Mouse (Mus musculus) heart, postnatal 0 days (tissue): ENCODE data around the gene Palm2. TPM values are rescaled to one million over a fixed set of nuclear protein-coding genes. Genes with fewer than 3 reads are reported as not detected.
A peak's percentile ranks its signal among the peaks of the same experiment; 100 is the strongest.

Experiments
- ATAC-seq: fragments of 200-750 bp; cut with Nextera tagmentation; 2 replicates; pipeline ENCODE4 v1.8.0; 2017; ENCODE audit warnings: low read depth, moderate number of reproducible peaks, moderate library complexity; ENCODE audit not compliant: insufficient read depth
- DNase-seq: peaks from one replicate; pipeline ENCODE4 v3.0.0-alpha.2; 2016; ENCODE audit warnings: low spot score
- H3K27ac ChIP-seq: fragments of 300-500 bp; sonication (generic); 2 replicates; pipeline ENCODE4 v1.5.1; 2014; ENCODE audit warnings: low read depth, mild to moderate bottlenecking
- H3K27me3 ChIP-seq: fragments of 300-500 bp; sonication (generic); 2 replicates; pipeline ENCODE4 v1.6.1; 2014; ENCODE audit warnings: low read length, mixed read lengths; ENCODE audit not compliant: control insufficient read depth, insufficient read depth
- H3K36me3 ChIP-seq: fragments of 300-500 bp; sonication (generic); replicated peaks from 2 replicates; pipeline ENCODE4 v1.6.1; 2014; ENCODE audit warnings: low read length, mixed read lengths; ENCODE audit not compliant: control insufficient read depth, insufficient read depth
- H3K4me1 ChIP-seq: fragments of 300-500 bp; sonication (generic); 2 replicates; pipeline ENCODE4 v1.6.1; 2014; ENCODE audit warnings: antibody characterized with exemption; ENCODE audit not compliant: control insufficient read depth, insufficient read depth
- H3K4me2 ChIP-seq: fragments of 300-500 bp; sonication (generic); 2 replicates; pipeline ENCODE4 v1.6.1; 2014; ENCODE audit warnings: low read depth, mild to moderate bottlenecking, low read length, moderate library complexity
- H3K4me3 ChIP-seq: fragments of 300-500 bp; sonication (generic); 2 replicates; pipeline ENCODE4 v1.5.1; 2014; ENCODE audit warnings: low read depth, low read length
- H3K9ac ChIP-seq: fragments of 300-500 bp; sonication (generic); replicated peaks from 2 replicates; pipeline ENCODE4 v1.6.1; 2014; ENCODE audit warnings: low read depth, low read length, mixed read lengths
- H3K9me3 ChIP-seq: fragments of 300-500 bp; sonication (generic); replicated peaks from 2 replicates; pipeline ENCODE4 v1.6.1; 2016; ENCODE audit warnings: low read length; ENCODE audit not compliant: control insufficient read depth
- CTCF ChIP-seq: IDR thresholded peaks from 2 replicates; pipeline ENCODE4 v1.5.1; 2016; ENCODE audit warnings: antibody characterized with exemption, control low read depth, low read depth
- EP300 ChIP-seq: IDR thresholded peaks from 2 replicates; pipeline ENCODE4 v1.6.1; 2016; ENCODE audit warnings: antibody characterized with exemption, low read depth
- WGBS: fragments of 180-500 bp; shearing (Covaris S2); extraction: QIAGEN DNeasy Blood & Tissue Kit; methylation state at CpG from one replicate; pipeline ENCODE4 v1.1.7; 2014; 5-methylcytosine and 5-hydroxymethylcytosine counted together
- polyA plus RNA-seq: library from polyadenylated mRNA; unstranded; fragments of >200 nt; fragmentation: Nextera tagmentation; extraction: Ambion mirVana; gene quantifications from 2 replicates; pipeline ENCODE4 v1.2.1, GENCODE M21; 2015
- total RNA-seq: library from RNA; depleted of rRNA; stranded (reverse); fragments of >200 nt; gene quantifications from 2 replicates; pipeline ENCODE4 v1.2.3, GENCODE M21; 2014; ENCODE audit warnings: low replicate concordance

Palm2 gene
- total and polyA plus RNA-seq, 2 experiments from 2014 or later = 6.6 to 12.6 TPM

GRCm38 (mm10) chr4:57514003-57514937, 80.2 kb downstream of the Palm2 start:
- no peak overlapping the region for H3K27ac ChIP-seq
- WGBS = 87% methylated on average over 31 of the region's 31 CpGs
- no peak for ATAC-seq

GRCm38 (mm10) chr4:57515356-57515755, 81.3 kb downstream of the Palm2 start:
- no peaks in the 10 kb centered on the region for H3K9me3 ChIP-seq
- no peak overlapping the region for H3K4me3 ChIP-seq
- no peak overlapping the region for H3K9ac ChIP-seq
- no peak overlapping the region for H3K27ac ChIP-seq
- no peak overlapping the region for H3K4me2 ChIP-seq
- H3K36me3 ChIP-seq = no peaks in the 10 kb centered on the region
- H3K27me3 ChIP-seq = no peaks in the 10 kb centered on the region
- 38% methylated on average over 2 of the region's 2 CpGs for WGBS
- no peak for DNase-seq
- H3K4me1 ChIP-seq = no peaks in the 10 kb centered on the region
- no peak for TF ChIP-seq CTCF
- no peak for TF ChIP-seq EP300
- ATAC-seq = no peak

More at GRCm38 (mm10) chr4:57514003-57514937, 80.2 kb downstream of the Palm2 start:
- H3K36me3 ChIP-seq = no peaks in the 10 kb centered on the region
- no peak overlapping the region for H3K9ac ChIP-seq
- no peaks in the 10 kb centered on the region for H3K4me1 ChIP-seq
- TF ChIP-seq CTCF (no peak), EP300 (no peak)
- H3K9me3 ChIP-seq = no peaks in the 10 kb centered on the region
- no peak for DNase-seq
- H3K4me2 ChIP-seq = no peak overlapping the region
- H3K4me3 ChIP-seq = no peak overlapping the region
- no peaks in the 10 kb centered on the region for H3K27me3 ChIP-seq

GRCm38 (mm10) chr4:57523456-57523855, 89.4 kb downstream of the Palm2 start:
- Histone ChIP-seq H3K36me3 (no peaks in the 10 kb centered on the region), H3K4me3 (no peak overlapping the region), H3K27me3 (no peaks in the 10 kb centered on the region), H3K9me3 (no peaks in the 10 kb centered on the region), H3K4me2 (no peak overlapping the region), H3K27ac (no peak overlapping the region), H3K9ac (no peak overlapping the region), H3K4me1 (peaks cover 12% of the 10 kb centered on the region)
- TF ChIP-seq EP300 (no peak), CTCF (no peak)
- ATAC-seq (no peak), DNase-seq (no peak)
- WGBS = 97% methylated on average over 15 of the region's 15 CpGs

- 0 out of 2 replicates have a peak overlapping the region, but pooled peaks have one; percentile 25 for H3K27ac ChIP-seq
- H3K4me1 ChIP-seq = peaks cover 12% of the 10 kb centered on the region
- DNase-seq (peak; percentile 57), ATAC-seq (peak; percentile 41; the same call in 1 of the 2 replicates)
- H3K4me3 ChIP-seq = no peak overlapping the region
- WGBS = 28% methylated on average over 3 of the region's 3 CpGs
- H3K27me3 ChIP-seq = no peaks in the 10 kb centered on the region
- TF ChIP-seq CTCF (no peak), EP300 (no peak)
- no peaks in the 10 kb centered on the region for H3K36me3 ChIP-seq
- no peak overlapping the region for H3K4me2 ChIP-seq
- no peaks in the 10 kb centered on the region for H3K9me3 ChIP-seq
- no peak overlapping the region for H3K9ac ChIP-seq
These were observed 90.4 kb downstream of the Palm2 start for GRCm38 (mm10) chr4:57524461-57524860.

GRCm38 (mm10) chr4:57525221-57526011, 91.4 kb downstream of the Palm2 start:
- Histone ChIP-seq H3K27me3 (no peaks in the 10 kb centered on the region), H3K27ac (peak overlapping the region; percentile 59), H3K4me2 (no peak overlapping the region), H3K4me1 (peaks cover 12% of the 10 kb centered on the region), H3K36me3 (no peaks in the 10 kb centered on the region), H3K9ac (no peak overlapping the region), H3K9me3 (no peaks in the 10 kb centered on the region), H3K4me3 (no peak overlapping the region)
- ATAC-seq (peak; percentile 49), DNase-seq (peak; percentile 30)
- 59% methylated on average over 9 of the region's 9 CpGs for WGBS
- TF ChIP-seq EP300 (no peak), CTCF (no peak)
